Mouse (Mus musculus) layer of hippocampus, adult 9-11 months (tissue): ENCODE measurements at regions not wholly inside any gene's neighbourhood (a gene's known extent, or its start where the extent isn't known, plus 50 kb on each side); places are given as distances from the start of the nearest gene placed in this dataset.

ENCODE experiments used
- DNase-seq: peaks from one replicate; pipeline ENCODE4 v3.0.0; 2022

- DNase-seq: no peak
Observed at GRCm38 (mm10) chr15:51104796-51105195, 2779.9 kb upstream of the Gm7489 start.

GRCm38 (mm10) chr15:51105359-51106008 is 2779.2 kb upstream of the Gm7489 start:
- DNase-seq: no peak

DNA sequence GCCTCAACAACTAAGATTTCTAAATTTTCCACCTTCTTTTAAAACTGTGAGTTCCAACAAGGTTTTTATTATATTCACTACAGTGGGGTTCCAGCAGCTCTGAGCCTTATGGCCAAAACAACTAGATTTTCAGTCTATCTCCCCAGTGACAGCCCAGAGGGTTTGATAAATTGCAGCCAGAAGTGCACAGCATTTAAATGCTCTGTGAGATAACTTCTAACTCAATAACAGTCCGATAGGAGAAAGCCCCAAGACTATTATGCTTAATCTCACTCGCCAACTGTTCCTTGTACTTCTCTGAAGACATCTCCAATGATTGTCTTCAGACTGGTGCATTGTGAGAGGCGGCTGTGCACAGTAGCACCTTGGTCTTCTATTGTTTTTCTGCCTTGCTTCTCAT is 2774.5 kb upstream of the Gm7489 start:
- DNase-seq: no peak

GRCm38 (mm10) chr15:51125896-51126295 is 2758.8 kb upstream of the Gm7489 start:
- DNase-seq: no peak

DNA sequence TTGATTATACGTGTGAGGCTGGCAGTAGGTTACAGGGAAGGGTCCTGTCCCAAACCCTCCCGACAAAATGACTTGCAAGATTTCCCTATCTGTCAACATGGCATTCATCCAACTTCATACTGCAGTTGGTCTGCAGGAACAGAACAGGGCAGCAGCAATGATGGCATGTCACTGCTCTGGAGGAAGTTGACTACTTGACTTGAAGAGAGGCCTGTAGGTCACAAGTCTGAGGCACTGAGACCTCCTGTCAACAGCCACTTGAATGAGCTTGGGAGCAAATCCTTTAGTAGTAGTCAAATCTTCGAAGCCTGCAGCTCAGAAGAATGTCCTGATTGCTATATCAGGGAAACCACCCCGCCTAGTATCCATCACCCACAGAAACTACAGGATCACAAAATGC is 2753.7 kb upstream of the Gm7489 start:
- no peak for DNase-seq

GRCm38 (mm10) chr15:51136121-51136520 is 2748.6 kb upstream of the Gm7489 start:
- DNase-seq: no peak

DNA sequence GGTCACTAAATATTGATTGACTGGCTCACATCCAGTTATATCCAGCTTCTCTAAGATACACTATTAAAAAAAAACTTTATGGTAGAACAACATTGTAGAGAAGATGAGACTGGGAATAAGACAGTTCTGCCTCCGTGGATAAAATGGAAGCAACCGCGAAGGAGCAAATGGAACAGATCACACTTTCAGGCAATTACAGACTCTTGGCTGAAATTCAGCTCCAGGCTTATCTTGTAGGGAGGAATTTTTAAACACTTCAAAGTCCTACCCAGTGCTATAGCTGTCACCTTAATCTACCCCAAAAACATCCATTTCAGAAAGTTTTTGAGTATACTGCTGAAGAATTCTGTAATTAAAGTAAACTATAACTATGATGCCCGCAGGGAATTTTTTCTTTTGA is 2745.2 kb upstream of the Gm7489 start:
- no peak for DNase-seq

- no peak for DNase-seq
Observed at GRCm38 (mm10) chr15:51173976-51174620, 2710.6 kb upstream of the Gm7489 start.

GRCm38 (mm10) chr15:51176466-51176865 is 2708.2 kb upstream of the Gm7489 start:
- DNase-seq: no peak

DNA sequence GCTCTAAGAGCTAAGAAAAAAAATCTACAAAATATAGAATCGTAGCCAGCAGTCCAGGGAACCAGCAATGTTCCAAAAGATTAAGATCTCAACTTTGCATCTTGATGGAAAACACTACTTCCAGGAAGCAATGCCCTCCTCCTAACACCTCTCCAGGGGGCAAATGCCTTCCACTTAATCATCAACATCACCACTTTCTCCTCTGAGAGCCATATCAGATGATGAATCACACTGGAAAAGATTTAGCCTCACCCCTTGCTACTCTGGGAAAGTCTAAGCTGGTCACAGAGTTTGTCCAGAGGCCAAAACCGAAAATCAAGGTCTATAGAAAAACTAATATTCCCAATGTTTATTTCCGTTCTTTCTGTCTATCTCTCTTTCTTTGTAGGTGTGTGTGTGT is 2695.6 kb upstream of the Gm7489 start:
- DNase-seq: no peak

- DNase-seq: no peak
Observed at GRCm38 (mm10) chr15:51197466-51198158, 2687.1 kb upstream of the Gm7489 start.

DNA sequence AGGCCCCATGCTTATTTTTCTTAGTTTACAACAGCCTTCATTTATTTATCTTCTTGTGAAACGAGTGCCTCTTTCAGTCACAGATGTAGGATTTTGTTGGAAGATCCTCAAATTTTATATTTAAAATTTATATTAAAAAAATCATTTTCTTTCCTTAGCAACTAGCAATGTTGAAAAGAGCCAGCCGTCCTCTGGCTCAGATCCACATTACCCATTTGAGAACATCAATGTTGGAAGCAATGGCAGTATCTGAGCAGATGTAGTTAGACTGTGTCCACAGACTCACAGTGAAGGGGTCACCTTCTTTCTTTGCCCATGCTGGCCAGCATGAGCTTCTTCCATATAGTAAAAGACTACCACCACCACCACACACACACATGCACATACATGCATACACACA is 2681.4 kb upstream of the Gm7489 start:
- DNase-seq: peak; percentile 11

- no peak for DNase-seq
Observed at GRCm38 (mm10) chr15:51206050-51206449, 2678.7 kb upstream of the Gm7489 start.

DNA sequence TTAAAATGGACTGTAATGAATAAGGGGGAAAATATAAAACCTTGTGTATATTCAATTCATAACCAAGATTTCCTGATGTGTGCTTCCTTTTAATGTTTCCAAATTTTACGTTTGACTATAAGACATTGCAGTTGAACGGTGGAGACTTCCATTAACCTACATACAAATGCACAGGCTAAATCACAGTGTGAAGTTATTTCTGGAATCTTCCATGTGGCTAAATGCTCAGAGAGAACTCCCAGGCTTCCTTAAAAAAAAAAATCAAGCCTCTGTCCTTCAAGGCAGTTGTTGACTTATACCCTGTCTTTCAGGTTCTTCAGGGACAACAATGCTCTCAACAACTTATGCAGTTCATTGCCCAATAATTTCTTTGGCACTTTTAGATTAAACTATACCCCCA is 2677.9 kb upstream of the Gm7489 start:
- DNase-seq: no peak

GRCm38 (mm10) chr15:51234873-51235272 is 2649.8 kb upstream of the Gm7489 start:
- no peak for DNase-seq

DNA sequence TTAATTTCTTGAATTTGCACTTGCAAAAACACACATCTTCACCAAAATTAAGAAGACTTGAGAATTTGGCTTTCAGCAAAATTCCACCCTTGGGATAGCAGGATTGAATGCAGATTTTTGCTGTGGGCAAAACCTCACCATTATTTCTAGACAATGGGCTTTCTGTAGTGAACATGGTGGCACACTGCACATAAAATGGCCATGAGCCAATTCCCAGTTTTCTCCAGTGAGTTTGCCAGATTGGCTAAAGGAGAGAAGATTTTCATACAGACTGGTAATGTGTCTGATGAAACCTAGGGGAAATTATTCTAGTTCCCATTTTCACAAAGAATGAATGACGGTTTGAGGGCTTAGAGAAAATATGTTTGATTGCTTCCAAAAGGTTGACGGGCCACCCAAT is 2640.1 kb upstream of the Gm7489 start:
- no peak for DNase-seq

DNA sequence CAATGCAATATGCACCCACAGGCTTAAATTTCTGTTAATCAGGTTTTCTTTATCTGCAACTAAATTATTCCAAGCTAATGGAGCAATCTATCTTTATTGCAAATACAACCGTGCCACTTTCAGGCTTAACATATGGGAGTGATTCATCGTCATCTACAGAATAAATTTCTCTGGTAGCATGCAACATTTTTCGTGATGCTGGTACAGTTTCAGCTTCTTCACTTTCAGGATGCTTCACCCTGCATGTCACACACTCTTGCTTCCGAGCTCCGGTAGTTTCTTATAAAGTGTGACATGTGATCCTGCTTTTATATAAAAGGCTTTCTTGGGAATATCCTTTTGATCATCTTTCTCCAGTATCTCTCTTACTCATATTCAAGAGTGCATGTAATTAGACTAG is 2637.4 kb upstream of the Gm7489 start:
- DNase-seq: no peak

GRCm38 (mm10) chr15:51248034-51248788 is 2636.5 kb upstream of the Gm7489 start:
- DNase-seq: no peak

DNA sequence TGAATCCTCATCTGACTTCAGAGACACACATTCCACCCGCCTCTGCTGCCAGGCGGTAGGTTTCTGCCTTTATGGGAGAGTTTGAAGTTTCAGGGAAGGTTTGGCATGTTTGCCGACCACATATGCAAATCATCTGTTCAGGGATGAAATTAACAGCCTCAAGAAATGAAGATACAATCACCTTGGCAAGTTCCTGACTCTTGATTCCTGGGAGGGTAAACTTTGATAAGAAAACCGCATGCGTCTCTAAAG is 2636.0 kb upstream of the Gm7489 start:
- no peak for DNase-seq

GRCm38 (mm10) chr15:51254143-51254542 is 2630.6 kb upstream of the Gm7489 start:
- no peak for DNase-seq

GRCm38 (mm10) chr15:51255203-51255615 is 2629.5 kb upstream of the Gm7489 start:
- DNase-seq: no peak

DNA sequence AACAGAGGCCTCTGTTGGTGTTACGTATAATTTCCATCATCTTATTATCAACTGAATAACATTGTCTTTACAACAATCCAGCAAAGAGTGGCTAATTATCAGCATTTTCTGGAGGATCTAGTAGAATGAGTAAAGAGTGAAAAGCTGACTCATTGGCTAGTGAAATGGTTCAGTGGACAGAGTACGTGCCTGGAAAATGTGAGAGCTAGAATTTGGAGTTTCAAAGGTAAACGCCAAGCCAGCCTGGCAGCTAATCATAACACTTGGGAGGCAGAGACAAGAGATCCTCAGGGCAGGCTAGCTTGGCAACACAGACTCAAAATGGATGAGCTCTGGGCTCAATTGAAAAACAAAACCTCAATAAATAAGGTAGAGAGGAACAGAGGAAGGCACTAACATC is 2628.0 kb upstream of the Gm7489 start:
- DNase-seq: no peak

DNA sequence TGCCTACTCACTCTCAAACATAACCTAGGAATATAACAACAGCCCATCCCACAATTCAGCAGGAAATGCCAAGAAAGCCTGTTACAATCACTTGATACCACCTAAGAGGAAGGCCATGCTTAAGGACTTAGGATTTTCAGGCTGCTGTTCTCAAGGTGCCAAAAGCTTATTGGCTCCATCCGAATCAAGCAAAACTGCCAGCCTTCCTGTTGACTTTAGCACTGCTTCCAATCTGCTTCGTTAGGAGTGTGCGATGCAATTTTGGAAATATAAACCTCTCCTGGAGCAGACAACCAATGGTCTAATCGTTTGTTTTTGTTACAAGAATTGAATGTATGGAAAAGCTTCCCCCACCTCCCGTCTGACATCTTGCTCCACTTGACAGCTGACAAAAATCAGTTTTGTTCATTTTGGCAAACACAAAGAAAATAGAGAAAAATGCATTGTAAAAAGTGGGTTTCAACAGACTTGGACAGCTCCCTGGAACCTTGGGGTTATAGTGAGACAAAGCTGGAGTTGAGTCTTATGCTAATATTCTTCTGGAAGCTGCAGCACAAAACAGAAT is 2620.0 kb upstream of the Gm7489 start:
- DNase-seq: no peak

DNA sequence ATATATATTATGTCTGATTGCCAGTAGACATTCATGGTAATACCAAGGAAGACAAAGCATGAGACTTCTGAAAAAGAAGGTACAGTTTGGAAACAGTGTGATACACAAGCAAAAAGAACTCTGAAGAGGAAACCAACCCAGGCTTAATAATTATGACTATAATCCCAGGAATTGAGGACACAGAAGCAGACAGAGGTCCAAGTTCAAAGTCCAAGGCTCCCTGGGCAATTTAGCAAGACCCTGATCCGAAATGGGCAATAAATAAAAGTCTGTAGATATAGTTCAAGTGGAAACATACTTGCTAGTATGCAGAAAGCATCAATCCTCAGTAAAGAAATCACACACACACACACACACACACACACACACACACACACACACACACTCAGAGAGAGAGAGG is 2618.7 kb upstream of the Gm7489 start:
- no peak for DNase-seq
